Mouse (Mus musculus): ENCODE measurements around the gene Hax1. TPM values are rescaled to one million over a fixed set of nuclear protein-coding genes. Genes with fewer than 3 reads are reported as not detected.

Hax1 gene
- polyA plus RNA-seq, 1 experiment = 138 TPM

DNA sequence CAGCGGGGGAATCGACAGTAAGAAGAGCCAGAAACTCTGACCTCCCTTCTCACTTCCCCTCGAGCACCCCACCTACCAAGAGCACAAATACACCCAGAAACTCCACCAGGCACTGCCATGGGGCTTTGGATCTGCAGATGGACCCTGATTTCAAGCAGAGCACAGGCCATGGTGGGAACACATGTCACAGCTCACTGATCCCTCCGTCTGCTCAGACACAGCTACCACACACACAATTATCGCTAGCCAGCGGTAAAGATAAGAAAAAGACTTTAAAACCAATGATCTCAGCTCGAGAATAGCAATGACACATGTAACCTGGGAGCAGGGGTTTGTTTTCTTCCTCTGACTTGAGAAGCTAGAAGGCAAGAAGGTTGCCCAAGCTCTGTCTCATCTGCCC, 30.1 kb downstream of the Hax1 start:
- no peaks in the 10 kb centered on the region for H3K4me1 ChIP-seq (ENCODE audit: control insufficient read depth, insufficient read depth, low read length)
- H3K36me3 ChIP-seq (ENCODE audit: control insufficient read depth, insufficient read depth, low read length) = no peaks in the 10 kb centered on the region
- no peak overlapping the region for H3K27ac ChIP-seq (ENCODE audit: insufficient read depth, low read depth, low read length)
- DNase-seq = no peak
- 59% methylated on average over 7 of the region's 7 CpGs for WGBS
- TF ChIP-seq POLR2A (IDR thresholded peaks at IDR 0.05; ENCODE audit: low read depth, low read length) (no peak), CTCF (conservative IDR thresholded peaks at IDR 0.05; ENCODE audit: insufficient read depth, insufficient read length, low read depth, low read length) (no peak)
- no peak overlapping the region for H3K4me3 ChIP-seq (ENCODE audit: insufficient read depth, low read depth, low read length)
- no peaks in the 10 kb centered on the region for H3K27me3 ChIP-seq (replicated peaks; ENCODE audit: control insufficient read depth, insufficient read depth, low read length)

DNA sequence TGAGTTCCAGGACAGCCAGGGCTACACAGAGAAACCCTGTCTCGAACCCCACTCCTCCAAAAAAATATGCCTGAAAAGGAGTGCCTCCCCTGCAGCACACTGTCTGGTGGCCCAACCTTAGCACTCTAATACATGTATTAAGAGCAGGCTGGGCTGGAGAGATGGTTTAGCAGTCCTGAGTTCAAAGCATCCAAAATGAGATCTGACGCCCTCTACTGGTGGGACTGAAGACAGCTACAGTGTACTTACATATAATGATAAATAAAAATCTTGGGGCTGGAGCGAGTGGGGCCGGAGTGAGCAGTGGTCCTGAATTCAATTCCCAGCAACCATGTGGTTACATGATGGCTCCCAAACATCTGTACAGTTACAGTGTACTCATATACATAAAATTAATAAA, 31.6 kb downstream of the Hax1 start:
- Histone ChIP-seq H3K36me3 (ENCODE audit: control insufficient read depth, insufficient read depth, low read length) (no peaks in the 10 kb centered on the region), H3K4me1 (ENCODE audit: control insufficient read depth, insufficient read depth, low read length) (no peaks in the 10 kb centered on the region; the same call in 1 of the 2 replicates), H3K27ac (ENCODE audit: insufficient read depth, low read depth, low read length) (no peak overlapping the region), H3K27me3 (replicated peaks; ENCODE audit: control insufficient read depth, insufficient read depth, low read length) (no peaks in the 10 kb centered on the region), H3K4me3 (ENCODE audit: insufficient read depth, low read depth, low read length) (no peak overlapping the region)
- DNase-seq = peak; percentile 14
- TF ChIP-seq CTCF (conservative IDR thresholded peaks at IDR 0.05; ENCODE audit: insufficient read depth, insufficient read length, low read depth, low read length) (peak; percentile 33), POLR2A (IDR thresholded peaks at IDR 0.05; ENCODE audit: low read depth, low read length) (no peak)
- WGBS = 74% methylated on average over 4 of the region's 4 CpGs

DNA sequence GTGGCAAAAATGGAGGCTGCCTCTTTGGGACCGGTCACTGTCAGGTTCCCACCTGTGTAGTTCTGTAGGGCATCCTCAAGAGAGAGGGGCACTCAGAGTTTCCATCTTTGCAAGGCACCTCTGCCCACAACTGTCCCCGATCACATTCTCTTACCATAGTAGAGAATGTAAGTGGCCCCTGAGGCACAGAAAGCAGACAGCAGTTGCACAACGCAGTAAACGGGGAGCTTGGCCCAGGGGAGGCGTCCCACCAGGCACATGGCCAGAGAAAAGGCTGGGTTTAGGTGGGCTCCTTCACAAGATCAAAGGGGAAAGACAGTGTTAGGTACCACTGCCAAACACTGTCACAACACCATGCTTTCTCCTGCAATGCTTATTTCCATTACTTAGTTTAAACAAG, 32.6 kb downstream of the Hax1 start:
- Histone ChIP-seq H3K4me3 (ENCODE audit: insufficient read depth, low read depth, low read length) (no peak overlapping the region), H3K36me3 (ENCODE audit: control insufficient read depth, insufficient read depth, low read length) (no peaks in the 10 kb centered on the region), H3K27me3 (replicated peaks; ENCODE audit: control insufficient read depth, insufficient read depth, low read length) (no peaks in the 10 kb centered on the region), H3K4me1 (ENCODE audit: control insufficient read depth, insufficient read depth, low read length) (no peaks in the 10 kb centered on the region; the same call in 1 of the 2 replicates), H3K27ac (ENCODE audit: insufficient read depth, low read depth, low read length) (no peak overlapping the region)
- TF ChIP-seq POLR2A (IDR thresholded peaks at IDR 0.05; ENCODE audit: low read depth, low read length) (no peak), CTCF (conservative IDR thresholded peaks at IDR 0.05; ENCODE audit: insufficient read depth, insufficient read length, low read depth, low read length) (no peak)
- WGBS = 89% methylated on average over 5 of the region's 5 CpGs
- no peak for DNase-seq

DNA sequence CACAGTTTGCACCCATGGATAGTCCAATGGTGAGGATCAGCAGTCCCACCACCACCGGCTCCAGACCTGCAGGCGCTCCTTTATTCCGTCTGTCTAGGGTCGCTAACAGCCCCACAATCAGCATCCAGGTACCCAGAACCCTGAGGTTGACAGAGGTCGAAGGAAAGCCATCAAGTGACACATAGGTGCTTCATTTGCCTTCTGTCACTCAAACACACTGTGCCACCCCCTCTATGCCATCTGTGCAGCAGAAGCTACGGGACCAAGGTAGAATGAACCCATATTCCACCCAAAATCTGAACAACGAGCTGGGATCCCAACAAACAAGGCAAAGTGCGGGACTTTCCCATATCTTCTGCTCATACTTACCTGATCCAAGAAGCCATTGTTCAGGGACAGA, 33.0 kb downstream of the Hax1 start:
- no peak overlapping the region for H3K27ac ChIP-seq (ENCODE audit: insufficient read depth, low read depth, low read length)
- TF ChIP-seq CTCF (conservative IDR thresholded peaks at IDR 0.05; ENCODE audit: insufficient read depth, insufficient read length, low read depth, low read length) (no peak), POLR2A (IDR thresholded peaks at IDR 0.05; ENCODE audit: low read depth, low read length) (no peak)
- WGBS = 94% methylated on average over 8 of the region's 8 CpGs

DNA sequence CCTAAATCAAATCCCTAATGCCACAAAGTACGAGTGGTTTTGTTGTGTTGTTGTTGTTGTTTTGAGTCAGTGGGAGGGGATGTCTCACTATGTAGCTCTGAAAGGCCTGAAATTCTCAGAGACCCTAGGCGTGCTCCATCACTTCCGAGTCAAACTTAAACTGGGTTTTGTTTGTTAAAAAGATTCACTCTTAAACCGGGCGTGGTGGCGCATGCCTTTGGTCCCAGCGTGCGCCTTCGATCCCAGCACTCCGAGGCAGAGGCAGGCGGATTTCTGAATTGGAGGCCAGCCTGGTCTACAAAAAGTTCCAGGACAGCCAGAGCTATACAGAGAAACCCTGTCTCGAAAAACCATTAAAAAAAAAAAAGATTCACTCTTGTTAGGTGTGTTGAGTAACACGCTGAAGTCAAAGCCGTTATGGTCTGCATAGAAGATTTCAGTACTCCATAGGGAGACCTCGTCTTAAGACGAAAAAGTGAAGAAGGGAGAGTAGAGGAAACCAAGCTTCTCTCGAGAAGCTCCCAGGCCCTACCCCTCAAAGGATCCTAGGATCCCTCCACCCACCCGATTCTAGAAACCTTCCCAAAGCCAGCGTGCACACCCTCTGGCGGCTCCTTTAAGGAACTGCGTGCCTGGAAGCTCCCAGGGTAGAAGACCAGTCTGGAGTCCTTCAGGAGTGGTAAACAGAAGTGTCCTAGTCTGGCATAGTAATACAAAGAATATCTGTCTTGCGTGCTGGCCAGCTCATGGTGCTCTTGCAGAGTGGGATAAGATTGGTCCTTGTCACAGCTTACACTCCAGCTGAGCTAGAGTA, 34.4 kb downstream of the Hax1 start:
- 20% methylated on average over 22 of the region's 22 CpGs for WGBS
- TF ChIP-seq CTCF (conservative IDR thresholded peaks at IDR 0.05; ENCODE audit: insufficient read depth, insufficient read length, low read depth, low read length) (peak; percentile 66), POLR2A (IDR thresholded peaks at IDR 0.05; ENCODE audit: low read depth, low read length) (no peak)
- Histone ChIP-seq H3K4me1 (ENCODE audit: control insufficient read depth, insufficient read depth, low read length) (no peaks in the 10 kb centered on the region; the same call in 1 of the 2 replicates), H3K27ac (ENCODE audit: insufficient read depth, low read depth, low read length) (peak overlapping the region; percentile 36), H3K36me3 (ENCODE audit: control insufficient read depth, insufficient read depth, low read length) (no peaks in the 10 kb centered on the region), H3K4me3 (ENCODE audit: insufficient read depth, low read depth, low read length) (peak overlapping the region; percentile 61), H3K27me3 (replicated peaks; ENCODE audit: control insufficient read depth, insufficient read depth, low read length) (no peaks in the 10 kb centered on the region)
- DNase-seq = peak; percentile 65

More for the DNA sequence above, 33.0 kb downstream of the Hax1 start:
- Histone ChIP-seq H3K4me1 (ENCODE audit: control insufficient read depth, insufficient read depth, low read length) (no peaks in the 10 kb centered on the region; the same call in 1 of the 2 replicates), H3K4me3 (ENCODE audit: insufficient read depth, low read depth, low read length) (no peak overlapping the region), H3K27me3 (replicated peaks; ENCODE audit: control insufficient read depth, insufficient read depth, low read length) (no peaks in the 10 kb centered on the region), H3K36me3 (ENCODE audit: control insufficient read depth, insufficient read depth, low read length) (no peaks in the 10 kb centered on the region)
- DNase-seq = no peak

DNA sequence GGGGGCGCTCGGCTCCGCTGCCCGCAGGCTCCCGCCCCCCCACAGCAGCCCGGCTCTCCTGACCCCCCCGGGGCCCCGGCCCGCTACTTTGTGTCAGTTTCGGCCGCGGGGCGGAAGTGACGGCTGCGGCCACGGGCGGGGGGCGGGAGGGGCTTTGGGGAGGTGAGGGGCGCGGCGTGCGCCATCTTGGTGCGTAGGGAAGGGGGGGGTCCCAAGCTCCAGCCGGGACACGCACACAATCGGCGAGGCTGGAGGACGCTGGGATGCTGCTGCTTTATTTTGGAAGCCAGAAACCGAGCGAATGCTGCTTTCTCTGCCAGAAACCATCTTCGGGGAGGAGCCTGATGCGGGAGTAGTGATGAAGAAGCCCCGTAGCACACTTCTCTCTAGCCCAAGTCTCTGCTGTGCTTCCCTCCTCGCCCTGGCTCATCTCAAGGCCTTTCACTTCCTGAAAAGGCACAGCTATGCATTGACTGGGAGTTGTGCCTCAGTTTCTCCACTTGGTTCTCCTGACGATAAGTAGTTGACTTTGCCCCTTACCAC, 35.3 kb downstream of the Hax1 start, which contains the start of gene Atp8b2:
Atp8b2 (minus strand) TSS at position 288 of the 543 bp plus-strand sequence.
- 1% methylated on average over 31 of the region's 35 CpGs for WGBS
- peak; percentile 56 for DNase-seq
- Histone ChIP-seq H3K27me3 (replicated peaks; ENCODE audit: control insufficient read depth, insufficient read depth, low read length) (no peaks in the 10 kb centered on the region), H3K36me3 (ENCODE audit: control insufficient read depth, insufficient read depth, low read length) (no peaks in the 10 kb centered on the region), H3K27ac (ENCODE audit: insufficient read depth, low read depth, low read length) (peak within 1 kb of the TSS; percentile 72), H3K4me3 (ENCODE audit: insufficient read depth, low read depth, low read length) (peak within 1 kb of the TSS; percentile 61), H3K4me1 (ENCODE audit: control insufficient read depth, insufficient read depth, low read length) (no peaks in the 10 kb centered on the region; the same call in 1 of the 2 replicates)
- no peak for TF ChIP-seq CTCF (conservative IDR thresholded peaks at IDR 0.05; ENCODE audit: insufficient read depth, insufficient read length, low read depth, low read length)
- TF ChIP-seq POLR2A (IDR thresholded peaks at IDR 0.05; ENCODE audit: low read depth, low read length) = peak; percentile 43

DNA sequence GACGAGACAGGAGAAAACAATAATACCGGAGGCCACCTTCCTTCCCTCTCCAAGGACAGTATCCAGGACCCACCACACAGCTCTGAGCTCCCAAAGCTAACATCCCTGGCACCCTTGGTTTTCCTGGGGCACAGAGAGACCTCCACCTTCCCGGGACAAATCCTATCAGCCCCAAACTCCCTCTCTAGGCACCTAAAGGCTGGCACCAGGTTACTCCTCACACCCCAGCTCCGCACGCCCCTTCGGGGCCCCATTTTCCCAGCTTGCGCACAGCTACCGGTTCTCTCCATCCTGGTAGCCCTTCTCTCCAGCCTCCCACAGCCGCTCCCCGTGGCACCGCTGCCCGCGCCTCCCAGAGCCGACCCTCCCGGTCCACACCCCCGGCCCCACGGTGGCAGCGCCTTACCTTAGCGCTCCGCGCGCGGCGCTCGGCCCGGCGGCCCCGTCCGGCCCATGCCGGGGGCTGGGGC, 35.8 kb downstream of the Hax1 start:
- H3K36me3 ChIP-seq (ENCODE audit: control insufficient read depth, insufficient read depth, low read length) = no peaks in the 10 kb centered on the region
- no peaks in the 10 kb centered on the region; the same call in 1 of the 2 replicates for H3K4me1 ChIP-seq (ENCODE audit: control insufficient read depth, insufficient read depth, low read length)
- under 1% methylated on average over 30 of the region's 30 CpGs for WGBS
- no peaks in the 10 kb centered on the region for H3K27me3 ChIP-seq (replicated peaks; ENCODE audit: control insufficient read depth, insufficient read depth, low read length)
- DNase-seq = peak; percentile 10
- TF ChIP-seq POLR2A (IDR thresholded peaks at IDR 0.05; ENCODE audit: low read depth, low read length) (no peak), CTCF (conservative IDR thresholded peaks at IDR 0.05; ENCODE audit: insufficient read depth, insufficient read length, low read depth, low read length) (no peak)
- H3K4me3 ChIP-seq (ENCODE audit: insufficient read depth, low read depth, low read length) = peak overlapping the region; percentile 61
- H3K27ac ChIP-seq (ENCODE audit: insufficient read depth, low read depth, low read length) = peak overlapping the region; percentile 72

Data from kidney, adult 2 months (tissue).